Mouse (Mus musculus) lung, postnatal 0 days (tissue): ENCODE measurements around the gene Azin2.

Experiments used
- CTCF ChIP-seq: IDR thresholded peaks from 2 replicates; pipeline ENCODE4 v1.5.1; 2016; ENCODE audit warnings: antibody characterized with exemption, mild to moderate bottlenecking
- EP300 ChIP-seq: IDR thresholded peaks from 2 replicates; pipeline ENCODE4 v1.6.1; 2016; ENCODE audit warnings: antibody characterized with exemption, mild to moderate bottlenecking, control low read depth

GRCm38 (mm10) chr4:128959676-128960075, 2.6 kb downstream of the Azin2 start:
- no peak for TF ChIP-seq CTCF
- TF ChIP-seq EP300 = no peak
